Mouse (Mus musculus): ENCODE measurements around the gene Rab8b. TPM values are rescaled to one million over a fixed set of nuclear protein-coding genes. Genes with fewer than 3 reads are reported as not detected.
"Not testable (repeated sequence)": the region's sequence is repeated elsewhere in the genome, so short reads cannot be mapped to it uniquely, and the experiment has no call there.

Rab8b gene
- total and polyA plus RNA-seq, 3 experiments: 4.9 to 121 (median 40.6) TPM

DNA sequence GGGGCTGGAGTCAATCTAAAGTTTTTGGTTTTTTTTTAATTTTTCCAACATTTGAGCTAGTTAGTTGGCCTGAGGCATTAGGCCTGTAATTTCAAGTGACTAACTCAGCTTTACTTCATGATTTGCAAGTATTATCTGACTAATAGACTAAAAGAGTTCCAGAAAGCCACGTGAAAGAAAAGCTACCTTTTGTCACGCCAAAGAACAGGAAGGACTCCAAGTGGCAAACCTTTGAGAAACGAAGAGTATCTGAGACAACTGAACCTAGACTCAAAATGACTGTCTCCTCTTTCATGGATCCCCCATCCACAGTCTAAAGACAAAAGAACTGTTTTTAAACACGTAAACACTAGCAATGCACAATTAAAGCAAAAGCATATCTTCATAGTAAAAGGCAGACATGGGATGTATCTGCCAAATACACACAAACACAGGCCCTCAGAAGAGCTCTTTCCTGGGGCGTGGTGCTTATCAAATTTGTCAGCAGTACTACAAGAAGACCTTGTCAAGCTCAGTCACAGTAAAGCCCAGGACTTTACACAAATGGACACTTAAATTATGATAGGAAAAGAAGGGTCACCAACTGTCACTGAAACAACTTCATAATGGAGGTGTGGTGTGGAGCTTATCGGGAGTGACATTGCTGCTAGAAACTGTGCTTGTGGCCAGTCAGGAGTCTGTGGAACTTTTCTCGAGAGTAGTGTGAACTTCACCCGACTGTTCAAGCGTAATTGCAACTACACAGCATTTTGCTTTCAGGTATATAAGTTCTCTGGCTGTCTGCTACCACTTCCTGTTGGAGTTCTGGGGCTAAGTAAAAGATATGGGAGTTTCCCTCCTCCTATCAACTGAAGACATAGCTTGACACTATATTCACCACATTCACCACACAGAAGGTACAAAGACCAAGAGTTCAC lies 3.4 kb downstream of the Rab8b start:
- Histone ChIP-seq H3K9me3 (replicated peaks) (no peaks in the 10 kb centered on the region), H3K36me3 (replicated peaks) (peaks cover 34% of the 10 kb centered on the region), H3K4me3 (ENCODE audit: low read depth, low read length) (peak overlapping the region; percentile 36; the same call in 1 of the 2 replicates), H3K27me3 (ENCODE audit: insufficient read depth, low read length) (no peaks in the 10 kb centered on the region), H3K4me1 (ENCODE audit: insufficient read depth, low read depth, low read length) (peaks cover 83% of the 10 kb centered on the region)
- DNase-seq (ENCODE audit: low spot score) (peak; percentile 15), ATAC-seq (ENCODE audit: extremely low read depth, insufficient number of reproducible peaks, low FRiP score, poor library complexity, severe bottlenecking) (0 out of 2 replicates have a peak, but pooled peaks have one; percentile 22)
- TF ChIP-seq CTCF (IDR thresholded peaks at IDR 0.05; ENCODE audit: low read depth, low read length) (no peak), GATA1 (IDR thresholded peaks at IDR 0.05; ENCODE audit: borderline replicate concordance, low read length) (no peak), GATA2 (IDR thresholded peaks at IDR 0.05; ENCODE audit: borderline replicate concordance, low read depth, low read length) (no peak), TAL1 (conservative IDR thresholded peaks at IDR 0.05; ENCODE audit: low read depth, low read length) (no peak; the same call in 1 of the 2 replicates), POLR2AphosphoS5 (IDR thresholded peaks at IDR 0.05; ENCODE audit: insufficient replicate concordance, low read depth, low read length) (no peak)

DNA sequence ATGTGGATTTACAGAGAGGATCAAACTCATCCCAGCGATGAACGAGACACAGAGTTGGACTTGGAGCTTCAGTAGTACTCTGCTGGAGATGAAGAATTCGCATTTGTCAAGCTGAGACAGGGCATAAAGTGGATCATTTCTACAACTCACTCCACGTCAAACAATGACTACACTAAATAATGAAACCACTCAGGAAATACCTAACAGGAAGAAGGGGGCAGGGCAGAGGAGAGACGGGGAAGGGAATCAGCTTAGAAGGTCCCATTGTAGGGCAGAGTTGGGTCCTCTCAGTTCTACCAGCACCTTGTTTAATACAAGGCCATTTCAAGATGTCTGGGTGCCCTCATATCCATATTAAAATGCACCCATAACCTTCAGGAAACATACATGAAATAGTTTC lies 4.1 kb downstream of the Rab8b start:
- no peaks in the 10 kb centered on the region for H3K9me3 ChIP-seq (replicated peaks)
- H3K36me3 ChIP-seq (replicated peaks): peaks cover 40% of the 10 kb centered on the region
- DNase-seq (ENCODE audit: low spot score): peak; percentile 19
- no peak for ATAC-seq (ENCODE audit: extremely low read depth, insufficient number of reproducible peaks, low FRiP score, poor library complexity, severe bottlenecking)
- peak overlapping the region; percentile 47; the same call in 1 of the 2 replicates for H3K4me3 ChIP-seq (ENCODE audit: low read depth, low read length)
- no peaks in the 10 kb centered on the region for H3K27me3 ChIP-seq (ENCODE audit: insufficient read depth, low read length)
- no peak for TF ChIP-seq CTCF (IDR thresholded peaks at IDR 0.05; ENCODE audit: low read depth, low read length)
- TF ChIP-seq TAL1 (conservative IDR thresholded peaks at IDR 0.05; ENCODE audit: low read depth, low read length): no peak
- TF ChIP-seq GATA1 (IDR thresholded peaks at IDR 0.05; ENCODE audit: borderline replicate concordance, low read length): no peak
- TF ChIP-seq GATA2 (IDR thresholded peaks at IDR 0.05; ENCODE audit: borderline replicate concordance, low read depth, low read length): no peak
- no peak for TF ChIP-seq POLR2AphosphoS5 (IDR thresholded peaks at IDR 0.05; ENCODE audit: insufficient replicate concordance, low read depth, low read length)
- peaks cover 84% of the 10 kb centered on the region for H3K4me1 ChIP-seq (ENCODE audit: insufficient read depth, low read depth, low read length)

DNA sequence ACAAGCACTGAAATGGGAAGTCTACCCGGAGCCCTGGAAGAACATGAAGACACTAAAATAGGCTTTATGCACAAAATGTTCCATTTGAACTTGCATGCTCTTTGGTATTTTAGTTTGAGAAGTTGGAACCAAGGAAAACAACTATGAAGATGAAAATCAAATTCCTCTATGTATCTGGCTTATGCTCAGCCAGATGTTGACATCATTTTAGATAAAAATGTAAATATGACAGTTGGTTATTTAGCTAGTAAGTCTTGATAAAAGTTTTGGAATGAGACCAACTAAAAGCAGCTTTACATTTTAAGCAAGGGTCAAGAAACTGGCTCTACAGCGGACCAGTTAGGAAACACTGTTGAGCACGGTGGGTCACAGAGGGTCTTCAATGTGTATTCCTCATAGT lies 4.9 kb downstream of the Rab8b start:
- Histone ChIP-seq H3K27me3 (ENCODE audit: insufficient read depth, low read length) (no peaks in the 10 kb centered on the region), H3K4me1 (ENCODE audit: insufficient read depth, low read depth, low read length) (peaks cover 85% of the 10 kb centered on the region), H3K36me3 (replicated peaks) (peaks cover 47% of the 10 kb centered on the region), H3K9me3 (replicated peaks) (no peaks in the 10 kb centered on the region), H3K4me3 (ENCODE audit: low read depth, low read length) (no peak overlapping the region; the same call in 1 of the 2 replicates)
- TF ChIP-seq TAL1 (conservative IDR thresholded peaks at IDR 0.05; ENCODE audit: low read depth, low read length): no peak
- TF ChIP-seq CTCF (IDR thresholded peaks at IDR 0.05; ENCODE audit: low read depth, low read length): no peak
- no peak for TF ChIP-seq GATA2 (IDR thresholded peaks at IDR 0.05; ENCODE audit: borderline replicate concordance, low read depth, low read length)
- no peak for TF ChIP-seq POLR2AphosphoS5 (IDR thresholded peaks at IDR 0.05; ENCODE audit: insufficient replicate concordance, low read depth, low read length)
- TF ChIP-seq GATA1 (IDR thresholded peaks at IDR 0.05; ENCODE audit: borderline replicate concordance, low read length): no peak
- ATAC-seq (ENCODE audit: extremely low read depth, insufficient number of reproducible peaks, low FRiP score, poor library complexity, severe bottlenecking): no peak
- no peak for DNase-seq (ENCODE audit: low spot score)

DNA sequence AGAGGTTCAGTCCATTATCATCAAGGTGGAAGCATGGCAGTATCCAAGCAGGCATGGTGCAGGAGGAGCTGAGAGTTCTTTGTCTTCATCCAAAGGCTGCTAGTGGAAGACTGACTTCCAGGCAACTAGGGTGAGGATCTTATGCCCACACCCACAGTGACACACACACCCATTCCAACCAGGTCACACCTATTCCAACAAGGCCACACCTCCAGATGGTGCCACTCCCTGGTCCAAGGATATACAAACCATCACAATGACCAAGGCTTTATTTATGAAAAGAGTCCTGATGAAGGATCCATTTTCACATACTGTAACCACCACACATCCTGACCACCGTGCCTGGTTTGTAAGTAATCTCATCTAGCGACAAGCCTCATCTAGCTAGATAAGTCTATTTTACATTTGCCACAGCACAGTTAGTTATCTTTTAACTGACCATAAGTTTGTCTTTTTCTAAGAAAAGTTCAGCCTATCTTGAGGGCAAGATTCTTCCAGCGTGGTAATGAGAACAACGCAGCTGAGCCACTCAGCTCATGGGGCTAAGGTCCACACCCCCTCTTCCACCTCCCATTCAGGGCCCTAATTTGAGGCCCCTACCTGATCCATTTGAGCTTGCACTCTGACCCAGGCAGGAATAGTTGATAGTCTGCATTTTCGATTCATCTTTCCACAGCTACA lies 6.1 kb downstream of the Rab8b start:
- H3K4me1 ChIP-seq (ENCODE audit: insufficient read depth, low read depth, low read length): peaks cover 84% of the 10 kb centered on the region
- DNase-seq (ENCODE audit: low spot score): peak; percentile 23
- peak overlapping the region; percentile 61; the same call in 1 of the 2 replicates for H3K4me3 ChIP-seq (ENCODE audit: low read depth, low read length)
- peak; percentile 11; the same call in 1 of the 2 replicates for ATAC-seq (ENCODE audit: extremely low read depth, insufficient number of reproducible peaks, low FRiP score, poor library complexity, severe bottlenecking)
- H3K9me3 ChIP-seq (replicated peaks); H3K27me3 ChIP-seq (ENCODE audit: insufficient read depth, low read length): not testable (repeated sequence)
- peaks cover 52% of the 10 kb centered on the region for H3K36me3 ChIP-seq (replicated peaks)

DNA sequence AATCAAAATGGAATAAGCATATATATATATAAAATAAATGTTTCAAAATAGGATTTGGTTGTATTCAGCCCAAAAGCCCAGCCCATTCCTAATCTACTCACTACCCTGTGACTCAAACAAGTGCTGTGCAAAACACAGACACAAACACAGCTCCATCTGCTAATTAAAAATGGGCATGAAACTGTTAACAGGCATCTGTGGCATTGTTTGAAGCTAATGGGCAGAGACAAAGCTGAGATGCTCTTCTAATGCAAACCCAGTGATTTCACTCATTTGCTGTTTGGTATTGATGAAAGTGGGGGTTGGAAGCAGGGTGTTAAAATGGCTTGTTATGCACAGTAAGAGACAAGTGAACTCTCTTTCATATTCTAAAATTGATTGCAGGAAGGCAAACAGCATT lies 7.2 kb downstream of the Rab8b start:
- no peaks in the 10 kb centered on the region for H3K27me3 ChIP-seq (ENCODE audit: insufficient read depth, low read length)
- peaks cover 82% of the 10 kb centered on the region for H3K4me1 ChIP-seq (ENCODE audit: insufficient read depth, low read depth, low read length)
- no peaks in the 10 kb centered on the region for H3K9me3 ChIP-seq (replicated peaks)
- TF ChIP-seq GATA2 (IDR thresholded peaks at IDR 0.05; ENCODE audit: borderline replicate concordance, low read depth, low read length) (no peak), CTCF (IDR thresholded peaks at IDR 0.05; ENCODE audit: low read depth, low read length) (no peak), TAL1 (conservative IDR thresholded peaks at IDR 0.05; ENCODE audit: low read depth, low read length) (no peak)
- ATAC-seq (ENCODE audit: extremely low read depth, insufficient number of reproducible peaks, low FRiP score, poor library complexity, severe bottlenecking) (no peak), DNase-seq (ENCODE audit: low spot score) (no peak)
- H3K4me3 ChIP-seq (ENCODE audit: low read depth, low read length): no peak overlapping the region
- peaks cover 57% of the 10 kb centered on the region for H3K36me3 ChIP-seq (replicated peaks)

DNA sequence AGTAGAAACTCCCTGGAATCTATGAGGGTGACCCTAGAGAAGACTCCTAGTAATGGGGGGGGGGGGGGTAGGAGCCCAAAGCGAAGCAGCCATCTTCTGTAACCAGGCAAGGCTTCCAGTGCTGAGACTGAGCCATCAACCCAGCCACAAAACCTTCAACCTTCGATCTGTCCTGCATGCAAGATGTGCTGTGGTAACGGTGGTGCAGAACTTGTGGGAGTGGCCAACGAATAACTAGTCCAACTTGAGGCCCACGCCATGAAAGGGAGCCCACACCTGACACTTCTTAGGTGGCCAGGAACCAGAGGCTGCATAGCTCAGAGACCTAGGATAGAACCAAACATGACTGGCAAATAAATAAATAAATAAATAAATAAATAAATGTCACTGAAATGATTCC lies 8.8 kb downstream of the Rab8b start:
- no peak for DNase-seq (ENCODE audit: low spot score)
- no peak overlapping the region; the same call in 1 of the 2 replicates for H3K4me3 ChIP-seq (ENCODE audit: low read depth, low read length)
- H3K27me3 ChIP-seq (ENCODE audit: insufficient read depth, low read length): no peaks in the 10 kb centered on the region
- H3K9me3 ChIP-seq (replicated peaks): no peaks in the 10 kb centered on the region
- TF ChIP-seq GATA2 (IDR thresholded peaks at IDR 0.05; ENCODE audit: borderline replicate concordance, low read depth, low read length) (no peak), GATA1 (IDR thresholded peaks at IDR 0.05; ENCODE audit: borderline replicate concordance, low read length) (no peak), TAL1 (conservative IDR thresholded peaks at IDR 0.05; ENCODE audit: low read depth, low read length) (no peak), POLR2AphosphoS5 (IDR thresholded peaks at IDR 0.05; ENCODE audit: insufficient replicate concordance, low read depth, low read length) (no peak), CTCF (IDR thresholded peaks at IDR 0.05; ENCODE audit: low read depth, low read length) (no peak)
- H3K36me3 ChIP-seq (replicated peaks): peaks cover 68% of the 10 kb centered on the region
- peaks cover 74% of the 10 kb centered on the region for H3K4me1 ChIP-seq (ENCODE audit: insufficient read depth, low read depth, low read length)
- no peak for ATAC-seq (ENCODE audit: extremely low read depth, insufficient number of reproducible peaks, low FRiP score, poor library complexity, severe bottlenecking)

All from G1E (cell line).